Mouse (Mus musculus) mammary gland, adult 2 months (tissue): ENCODE measurements around the gene Snap29. TPM values are rescaled to one million over a fixed set of nuclear protein-coding genes. Genes with fewer than 3 reads are reported as not detected.

Experiments used
- polyA plus RNA-seq: library from polyadenylated mRNA; depleted of rRNA; stranded (reverse); fragments of >200 nt; gene quantifications from 2 replicates; pipeline ENCODE4 v1.2.3, GENCODE M21; 2012; ENCODE audit warnings: low replicate concordance; rRNA removed

The Snap29 gene
- polyA plus RNA-seq: 5.7 and 8.4 TPM in 2 replicates

DNA sequence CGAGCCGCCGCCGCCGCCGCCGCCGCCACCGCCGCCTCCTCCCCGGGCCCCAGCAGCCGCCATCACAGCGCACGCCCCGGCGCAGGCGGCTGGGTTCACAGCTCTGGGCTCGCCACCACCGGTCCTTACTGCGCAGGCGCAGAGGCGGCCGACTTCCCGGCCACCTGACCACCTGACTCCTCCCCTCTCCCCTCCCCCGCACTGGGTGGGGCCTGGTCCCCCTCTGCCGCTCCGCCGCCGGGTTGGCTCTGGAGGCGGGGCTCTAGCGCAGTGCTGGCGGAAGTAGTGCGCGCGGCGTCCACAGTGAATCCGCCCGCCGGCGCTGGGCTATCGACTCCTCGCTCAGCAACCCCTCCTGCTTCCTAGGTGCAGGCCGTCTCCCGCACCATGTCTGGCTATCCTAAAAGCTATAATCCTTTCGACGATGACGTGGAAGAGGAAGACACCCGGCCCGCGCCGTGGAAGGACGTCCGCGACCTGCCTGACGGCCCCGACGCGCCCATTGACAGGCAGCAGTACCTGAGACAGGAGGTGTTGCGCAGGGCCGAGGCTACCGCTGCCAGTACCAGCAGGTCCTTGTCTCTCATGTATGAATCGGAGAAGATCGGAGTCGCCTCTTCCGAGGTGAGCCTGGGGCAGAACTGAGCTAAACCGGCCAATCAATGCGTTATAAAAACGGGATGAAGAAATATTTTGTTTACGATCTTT lies at the start of gene Snap29, which contains the start of gene Pi4ka:
Snap29 (plus strand) TSS at position 251 of the 708 bp plus-strand sequence.
Pi4ka (minus strand) TSS at position 579 of the 708 bp plus-strand sequence.

DNA sequence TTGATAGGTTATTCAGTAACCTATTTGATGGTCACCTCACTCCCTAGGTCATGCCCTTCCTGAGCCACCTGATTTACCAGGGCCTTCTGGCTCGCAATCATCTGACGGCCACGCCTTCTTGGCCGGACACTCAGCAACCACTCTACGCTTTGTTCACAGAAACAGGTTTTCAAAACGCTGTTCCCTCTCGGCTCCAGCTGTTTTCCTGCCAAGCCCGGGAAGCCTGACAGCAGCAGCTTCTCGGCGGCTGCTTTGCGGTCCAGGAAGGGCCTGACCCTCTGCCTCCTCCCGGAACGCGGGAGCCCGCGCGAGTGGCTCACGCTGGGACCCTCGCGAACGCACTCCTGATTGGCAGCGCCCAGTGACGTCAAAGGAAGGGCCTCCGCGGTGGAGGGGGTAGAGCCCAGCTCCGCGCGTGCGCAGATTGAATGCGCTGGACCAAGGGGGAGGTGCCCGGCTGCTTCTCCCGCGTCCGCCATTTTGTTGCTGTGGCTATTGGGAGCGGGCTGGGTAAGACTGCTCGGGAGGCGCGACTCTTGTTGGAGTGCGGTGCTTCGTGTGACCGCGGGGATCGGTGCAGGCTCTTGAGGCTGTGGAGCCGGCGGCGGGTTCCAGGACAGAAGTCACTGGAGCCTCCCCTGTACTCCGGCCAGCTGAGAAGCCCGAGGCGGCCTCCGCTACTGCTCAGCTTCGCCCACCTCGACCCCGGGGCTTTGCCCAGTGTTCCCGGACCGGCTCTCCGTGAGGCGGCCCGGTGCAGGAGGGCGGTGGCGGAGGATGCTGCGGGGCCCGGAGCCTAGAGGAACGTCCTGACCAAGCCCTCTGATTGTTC lies 46.0 kb downstream of the Snap29 start, which contains the start of gene Crkl:
Crkl (plus strand) TSS at position 447 of the 832 bp plus-strand sequence.

Other genes with a start within 250 kb of the Snap29 start
- gene Ube2l3, start 203.3 kb upstream of the Snap29 start, polyA plus RNA-seq: 59.2 and 76.5 TPM in 2 replicates
- gene Rimbp3, start 197.4 kb upstream of the Snap29 start, polyA plus RNA-seq: 0.04 and 0.06 TPM in 2 replicates
- 2.4 and 2.6 TPM in 2 replicates for gene Hic2, start 172.4 kb upstream of the Snap29 start, polyA plus RNA-seq
- gene Tmem191c, start 129.9 kb upstream of the Snap29 start, polyA plus RNA-seq: 7.2 and 12.8 TPM in 2 replicates
- gene Serpind1, start 74.6 kb upstream of the Snap29 start, polyA plus RNA-seq: 0.45 and 1.3 TPM in 2 replicates
- gene Pi4ka, start 328 bp downstream of the Snap29 start, polyA plus RNA-seq: 47.9 and 65.5 TPM in 2 replicates
- 67.7 and 91.9 TPM in 2 replicates for gene Crkl, start 46.0 kb downstream of the Snap29 start, polyA plus RNA-seq
- 1.8 and 1.9 TPM in 2 replicates for gene Aifm3, start 83.6 kb downstream of the Snap29 start, polyA plus RNA-seq
- 229 and 242 TPM in 2 replicates for gene Lztr1, start 102.7 kb downstream of the Snap29 start, polyA plus RNA-seq
- 63.3 and 113 TPM in 2 replicates for gene Thap7, start 125.2 kb downstream of the Snap29 start, polyA plus RNA-seq
- 0.39 and 2.4 TPM in 2 replicates for gene Lrrc74b, start 155.3 kb downstream of the Snap29 start, polyA plus RNA-seq
- gene P2rx6, start 155.9 kb downstream of the Snap29 start, polyA plus RNA-seq: 4.2 and 10.2 TPM in 2 replicates
- gene Slc7a4, start 177.2 kb downstream of the Snap29 start, polyA plus RNA-seq: 17.6 and 17.9 TPM in 2 replicates
- 59.9 and 85.5 TPM in 2 replicates for gene Smpd4, start 213.4 kb downstream of the Snap29 start, polyA plus RNA-seq
- gene Ccdc74a, start 240.5 kb downstream of the Snap29 start, polyA plus RNA-seq: 0.78 and 1.2 TPM in 2 replicates